Mouse (Mus musculus) midbrain, embryonic 16.5 days (tissue): ENCODE measurements at regions not wholly inside any gene's neighbourhood (a gene's known extent, or its start where the extent isn't known, plus 50 kb on each side); places are given as distances from the start of the nearest gene placed in this dataset.

Source experiments
- ATAC-seq: fragments of 200-750 bp; cut with Nextera tagmentation; 2 replicates; pipeline ENCODE4 v1.8.0; 2017; ENCODE audit warnings: moderate TSS enrichment
- H3K27ac ChIP-seq: fragments of 300-500 bp; sonication (generic); 2 replicates; pipeline ENCODE4 v1.5.1; 2014; ENCODE audit warnings: mild to moderate bottlenecking, low read length, mixed read lengths
- H3K27me3 ChIP-seq: fragments of 300-500 bp; sonication (generic); 2 replicates; pipeline ENCODE4 v1.6.1; 2014; ENCODE audit warnings: low read depth, low read length, mixed read lengths; ENCODE audit not compliant: control insufficient read depth, insufficient read depth
- H3K36me3 ChIP-seq: fragments of 300-500 bp; sonication (generic); 2 replicates; pipeline ENCODE4 v1.6.1; 2014; ENCODE audit warnings: mild to moderate bottlenecking, low read length, moderate library complexity, mixed read lengths; ENCODE audit not compliant: control insufficient read depth, insufficient read depth
- H3K4me1 ChIP-seq: fragments of 300-500 bp; sonication (generic); 2 replicates; pipeline ENCODE4 v1.6.1; 2014; ENCODE audit warnings: mild to moderate bottlenecking, low read length, mixed read lengths; ENCODE audit not compliant: control insufficient read depth, insufficient read depth
- H3K4me2 ChIP-seq: fragments of 300-500 bp; sonication (generic); 2 replicates; pipeline ENCODE4 v1.6.1; 2014; ENCODE audit warnings: mild to moderate bottlenecking, low read length, mixed read lengths
- H3K4me3 ChIP-seq: fragments of 300-500 bp; sonication (generic); 2 replicates; pipeline ENCODE4 v1.5.1; 2014; ENCODE audit warnings: low read depth, mild to moderate bottlenecking, low read length, moderate library complexity, mixed read lengths
- H3K9ac ChIP-seq: fragments of 300-500 bp; sonication (generic); 2 replicates; pipeline ENCODE4 v1.6.1; 2014; ENCODE audit warnings: low read depth, low read length, mixed read lengths
- H3K9me3 ChIP-seq: fragments of 300-500 bp; sonication (generic); replicated peaks from 2 replicates; pipeline ENCODE4 v1.6.1; 2014; ENCODE audit warnings: mild to moderate bottlenecking, low read length, mixed read lengths; ENCODE audit not compliant: control insufficient read depth, poor library complexity, severe bottlenecking
- WGBS: fragments of 180-500 bp; shearing (Covaris S2); extraction: QIAGEN DNeasy Blood & Tissue Kit; methylation state at CpG from one replicate; pipeline ENCODE4 v1.1.7; 2014; 5-methylcytosine and 5-hydroxymethylcytosine counted together

- no peaks in the 10 kb centered on the region; the same call in 1 of the 2 replicates for H3K9me3 ChIP-seq
- no peak overlapping the region for H3K4me2 ChIP-seq
- H3K27ac ChIP-seq, result no peak overlapping the region
- 44% methylated on average over 2 of the region's 2 CpGs for WGBS
- no peaks in the 10 kb centered on the region for H3K27me3 ChIP-seq
- no peak overlapping the region for H3K9ac ChIP-seq
- no peak overlapping the region for H3K4me3 ChIP-seq
- no peaks in the 10 kb centered on the region for H3K36me3 ChIP-seq
- no peak for ATAC-seq
- H3K4me1 ChIP-seq, result no peaks in the 10 kb centered on the region
Observed at GRCm38 (mm10) chr13:37290636-37291035, 54.4 kb upstream of the Ly86 start.

- Histone ChIP-seq H3K4me1 (no peaks in the 10 kb centered on the region), H3K9me3 (no peaks in the 10 kb centered on the region; the same call in 1 of the 2 replicates), H3K4me2 (no peak overlapping the region), H3K27ac (no peak overlapping the region), H3K27me3 (no peaks in the 10 kb centered on the region), H3K36me3 (no peaks in the 10 kb centered on the region), H3K9ac (no peak overlapping the region), H3K4me3 (no peak overlapping the region)
- 92% methylated on average over 1 of the region's 1 CpGs for WGBS
- no peak for ATAC-seq
Observed at GRCm38 (mm10) chr13:37288993-37289392, 56.0 kb upstream of the Ly86 start.

- Histone ChIP-seq H3K27me3 (no peaks in the 10 kb centered on the region), H3K4me3 (no peak overlapping the region), H3K27ac (no peak overlapping the region), H3K4me1 (no peaks in the 10 kb centered on the region), H3K9me3 (no peaks in the 10 kb centered on the region), H3K4me2 (no peak overlapping the region), H3K9ac (no peak overlapping the region), H3K36me3 (no peaks in the 10 kb centered on the region)
- ATAC-seq, result no peak
- 84% methylated on average over 5 of the region's 5 CpGs for WGBS
Observed at GRCm38 (mm10) chr13:37282515-37282914, 62.5 kb upstream of the Ly86 start.

GRCm38 (mm10) chr13:37279078-37279789 is 65.8 kb upstream of the Ly86 start:
- Histone ChIP-seq H3K4me2 (no peak overlapping the region), H3K4me1 (no peaks in the 10 kb centered on the region; the same call in 1 of the 2 replicates), H3K27me3 (no peaks in the 10 kb centered on the region), H3K9me3 (no peaks in the 10 kb centered on the region), H3K36me3 (no peaks in the 10 kb centered on the region), H3K4me3 (no peak overlapping the region), H3K9ac (no peak overlapping the region), H3K27ac (no peak overlapping the region)
- ATAC-seq, result no peak
- 91% methylated on average over 8 of the region's 8 CpGs for WGBS

- Histone ChIP-seq H3K27me3 (no peaks in the 10 kb centered on the region), H3K9ac (no peak overlapping the region), H3K4me2 (no peak overlapping the region), H3K36me3 (no peaks in the 10 kb centered on the region), H3K27ac (no peak overlapping the region), H3K9me3 (no peaks in the 10 kb centered on the region), H3K4me3 (no peak overlapping the region), H3K4me1 (no peaks in the 10 kb centered on the region)
- WGBS, result 72% methylated on average over 14 of the region's 14 CpGs
- no peak for ATAC-seq
Observed at GRCm38 (mm10) chr13:37249581-37250461, 95.2 kb upstream of the Ly86 start.

- no peak for ATAC-seq
- H3K4me3 ChIP-seq, result no peak overlapping the region
- H3K27ac ChIP-seq, result no peak overlapping the region
- no peaks in the 10 kb centered on the region for H3K4me1 ChIP-seq
- no peak overlapping the region for H3K4me2 ChIP-seq
- no peak overlapping the region for H3K9ac ChIP-seq
- 84% methylated on average over 1 of the region's 1 CpGs for WGBS
- no peaks in the 10 kb centered on the region for H3K27me3 ChIP-seq
- no peaks in the 10 kb centered on the region for H3K36me3 ChIP-seq
- no peaks in the 10 kb centered on the region for H3K9me3 ChIP-seq
Observed at GRCm38 (mm10) chr13:37248741-37249140, 96.3 kb upstream of the Ly86 start.

- H3K4me2 ChIP-seq, result no peak overlapping the region
- H3K9me3 ChIP-seq, result no peaks in the 10 kb centered on the region; the same call in 1 of the 2 replicates
- no peak for ATAC-seq
- no peak overlapping the region for H3K4me3 ChIP-seq
- H3K36me3 ChIP-seq, result no peaks in the 10 kb centered on the region
- no peak overlapping the region for H3K9ac ChIP-seq
- no peak overlapping the region for H3K27ac ChIP-seq
- H3K4me1 ChIP-seq, result no peaks in the 10 kb centered on the region
- H3K27me3 ChIP-seq, result no peaks in the 10 kb centered on the region
- 92% methylated on average over 5 of the region's 5 CpGs for WGBS
Observed at GRCm38 (mm10) chr13:37240048-37240447, 105.0 kb upstream of the Ly86 start.

- Histone ChIP-seq H3K9ac (no peak overlapping the region), H3K4me1 (no peaks in the 10 kb centered on the region), H3K4me2 (no peak overlapping the region), H3K9me3 (no peaks in the 10 kb centered on the region; the same call in 1 of the 2 replicates), H3K36me3 (no peaks in the 10 kb centered on the region), H3K27ac (no peak overlapping the region), H3K4me3 (no peak overlapping the region), H3K27me3 (no peaks in the 10 kb centered on the region)
- WGBS, result 94% methylated on average over 3 of the region's 3 CpGs
- no peak for ATAC-seq
Observed at GRCm38 (mm10) chr13:37237285-37237684, 107.7 kb upstream of the Ly86 start.

- H3K27ac ChIP-seq, result no peak overlapping the region
- no peaks in the 10 kb centered on the region for H3K9me3 ChIP-seq
- 91% methylated on average over 1 of the region's 1 CpGs for WGBS
- no peak for ATAC-seq
- no peaks in the 10 kb centered on the region for H3K27me3 ChIP-seq
- H3K4me2 ChIP-seq, result no peak overlapping the region
- no peak overlapping the region for H3K9ac ChIP-seq
- no peaks in the 10 kb centered on the region for H3K36me3 ChIP-seq
- H3K4me3 ChIP-seq, result no peak overlapping the region
- H3K4me1 ChIP-seq, result no peaks in the 10 kb centered on the region
Observed at GRCm38 (mm10) chr13:37225834-37226233, 119.2 kb upstream of the Ly86 start.
